Mouse (Mus musculus): ENCODE measurements around the gene Ttll5.

Ttll5 gene

DNA sequence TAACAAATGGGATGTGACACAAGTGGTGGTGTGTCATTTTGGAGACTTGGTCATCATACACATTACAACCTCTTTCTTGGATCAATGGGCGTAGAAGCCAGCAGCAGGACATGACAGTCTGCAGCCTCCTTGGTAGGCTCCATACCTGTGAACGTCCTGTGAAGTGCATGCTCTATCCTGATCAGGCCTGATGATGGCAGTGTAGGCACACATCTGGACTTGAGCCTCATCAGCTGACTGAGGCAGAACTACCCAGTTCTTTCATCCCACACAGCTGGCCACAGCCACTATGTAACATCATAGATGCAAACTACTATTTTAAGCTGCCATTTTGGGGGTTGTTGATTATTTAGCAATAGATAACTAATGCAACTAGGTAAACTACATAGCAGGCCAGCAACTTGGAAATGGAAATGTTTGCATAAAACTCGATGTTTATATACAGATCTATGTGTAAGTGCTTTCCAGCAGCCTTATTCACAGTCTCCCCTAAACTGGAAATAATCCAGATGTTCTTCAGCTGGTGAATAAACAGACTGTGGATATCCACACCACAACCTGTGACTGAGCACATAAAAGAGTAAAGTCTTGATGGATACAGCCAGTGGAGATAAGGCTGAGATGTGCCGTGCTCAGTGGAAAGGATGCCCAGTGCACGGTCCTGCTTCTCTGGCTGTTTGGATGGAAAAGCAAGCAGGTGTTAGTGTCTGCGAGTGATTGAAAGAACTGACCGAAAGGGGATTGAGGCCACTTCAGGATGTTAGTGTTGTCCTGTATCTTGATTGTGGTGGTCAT is 23.9 kb downstream of the Ttll5 start:
- peak; percentile 35 to 58 for DNase-seq

- no peak for DNase-seq
Observed at GRCm38 (mm10) chr12:85850661-85851060, 26.2 kb downstream of the Ttll5 start.

GRCm38 (mm10) chr12:85853836-85854235 is 29.4 kb downstream of the Ttll5 start:
- no peak for DNase-seq

DNA sequence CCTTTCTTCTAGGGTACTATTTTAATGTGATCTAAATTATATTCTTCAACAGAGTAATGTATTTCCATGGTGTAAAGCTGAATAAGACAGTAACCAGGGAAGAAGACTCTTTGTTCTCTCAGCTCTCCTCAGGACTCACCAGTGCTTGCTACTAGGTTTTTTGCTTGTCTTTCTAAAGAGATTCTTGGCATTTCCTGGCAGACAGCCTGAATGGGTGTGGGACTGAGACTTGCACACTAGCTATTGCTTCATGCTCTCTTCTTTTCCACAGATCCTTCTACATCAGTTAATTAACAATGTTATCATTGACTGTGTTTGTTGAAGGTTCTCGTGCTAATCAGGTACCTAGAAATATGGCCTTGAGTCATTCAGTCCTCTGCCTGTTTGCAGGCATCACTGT is 29.8 kb downstream of the Ttll5 start:
- DNase-seq, result no peak

DNA sequence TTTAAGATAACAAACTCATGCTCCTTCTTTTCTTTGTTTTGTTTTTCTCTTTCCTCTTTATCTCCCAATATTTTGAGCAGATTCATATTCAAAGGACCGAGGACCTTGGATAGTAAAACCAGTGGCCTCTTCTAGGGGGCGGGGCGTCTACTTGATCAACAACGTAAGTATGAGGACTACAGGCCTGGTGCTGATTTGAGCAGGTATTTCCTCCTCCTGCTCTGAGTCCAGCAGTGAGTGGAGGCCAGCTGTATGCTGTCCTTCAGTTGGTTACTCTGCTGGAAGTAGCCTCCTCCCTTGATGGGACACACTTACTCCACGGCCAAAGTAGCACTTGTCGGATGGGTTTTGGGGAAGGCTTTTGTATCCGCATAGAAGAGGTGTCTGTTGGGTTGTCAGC is 32.8 kb downstream of the Ttll5 start:
- no peak for DNase-seq

DNA sequence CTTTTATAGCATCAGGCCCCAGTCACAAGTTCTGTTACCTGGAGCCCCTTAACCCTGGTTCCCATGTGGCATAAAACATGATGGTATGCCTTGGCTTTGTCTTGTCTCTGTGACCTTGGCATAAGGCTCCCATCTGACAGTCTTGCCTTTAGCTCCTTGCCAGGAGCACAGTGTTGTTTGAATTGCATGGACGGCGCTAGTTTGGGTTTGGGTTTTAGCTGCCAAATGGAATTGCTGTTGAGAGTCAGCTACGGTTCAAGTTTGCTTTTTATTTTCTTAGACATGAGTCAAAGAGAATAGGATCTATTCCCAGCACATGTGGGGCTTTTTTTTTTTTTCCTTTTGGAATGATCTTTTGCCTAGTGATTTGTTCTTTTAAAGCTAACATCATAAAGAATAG is 34.7 kb downstream of the Ttll5 start:
- no peak for DNase-seq

GRCm38 (mm10) chr12:85859511-85860189 is 35.2 kb downstream of the Ttll5 start:
- DNase-seq, result no peak

DNA sequence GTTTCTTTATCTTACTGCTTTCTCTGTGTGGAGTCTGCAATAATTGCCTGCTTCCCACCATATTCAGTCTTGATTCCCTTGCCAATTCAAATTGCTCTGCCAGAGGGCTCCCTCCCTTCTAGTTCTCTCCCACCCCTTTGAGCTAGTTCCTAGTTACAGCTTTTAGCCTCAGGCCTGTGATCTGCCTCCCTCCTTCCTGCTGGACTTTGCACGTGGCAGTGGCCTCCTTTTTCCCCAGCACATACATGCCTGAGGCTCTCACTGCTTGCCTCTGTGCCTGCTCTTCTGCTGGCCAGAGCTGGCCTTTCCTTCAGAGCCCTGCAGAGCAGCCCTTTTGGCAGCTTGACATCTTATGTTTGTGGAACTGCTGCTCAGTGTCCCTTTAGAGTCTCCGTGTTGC is 38.1 kb downstream of the Ttll5 start:
- peak; percentile 45 to 54 for DNase-seq

- no peak for DNase-seq
Observed at GRCm38 (mm10) chr12:85865526-85865925, 41.1 kb downstream of the Ttll5 start.

- DNase-seq, result no peak
Observed at GRCm38 (mm10) chr12:85866624-85867023, 42.2 kb downstream of the Ttll5 start.

DNA sequence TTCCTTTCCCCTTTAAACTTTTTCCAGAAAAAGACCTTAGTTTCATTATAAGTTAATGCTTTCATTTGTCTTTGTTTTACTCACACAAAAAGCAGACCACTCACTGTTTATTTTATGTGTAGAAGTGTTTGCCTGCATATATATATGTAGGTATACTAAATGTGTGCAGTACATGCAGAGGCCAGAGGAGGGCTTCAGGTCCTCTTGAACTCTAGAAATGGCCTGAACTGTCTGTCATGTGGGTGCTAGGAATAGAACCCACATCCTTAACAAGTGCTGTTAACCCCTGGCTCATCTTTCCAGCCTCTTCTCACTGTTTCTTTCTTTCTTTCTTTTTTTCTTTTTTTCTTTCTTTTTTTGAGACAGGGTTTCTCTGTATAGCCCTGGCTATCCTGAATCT is 42.7 kb downstream of the Ttll5 start:
- no peak for DNase-seq

GRCm38 (mm10) chr12:85869423-85869822 is 45.0 kb downstream of the Ttll5 start:
- no peak for DNase-seq

GRCm38 (mm10) chr12:85879631-85880314 is 55.3 kb downstream of the Ttll5 start:
- peak; percentile 31 to 32 for DNase-seq

DNA sequence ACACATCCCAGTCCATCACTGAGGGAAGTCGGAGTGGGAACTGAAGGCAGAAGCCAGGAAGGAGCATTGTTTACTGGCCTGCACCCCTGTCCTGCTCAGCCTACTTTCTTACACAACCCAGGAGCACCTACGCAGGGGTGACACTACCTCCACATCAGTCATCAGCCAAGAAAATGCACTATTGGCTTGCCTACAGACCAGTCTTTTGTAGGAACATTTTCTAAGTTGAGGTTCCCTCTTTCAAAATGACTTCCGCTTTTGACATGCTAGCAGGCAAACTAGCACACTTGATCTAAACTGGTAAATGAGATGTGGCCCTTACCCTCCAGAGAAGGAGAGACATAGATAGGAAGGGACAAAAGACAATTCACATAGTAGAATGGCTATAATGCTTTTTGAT is 60.6 kb downstream of the Ttll5 start:
- no peak for DNase-seq

- DNase-seq, result no peak
Observed at GRCm38 (mm10) chr12:85890054-85890453, 65.6 kb downstream of the Ttll5 start.

GRCm38 (mm10) chr12:85903986-85904385 is 79.5 kb downstream of the Ttll5 start:
- DNase-seq, result no peak

DNA sequence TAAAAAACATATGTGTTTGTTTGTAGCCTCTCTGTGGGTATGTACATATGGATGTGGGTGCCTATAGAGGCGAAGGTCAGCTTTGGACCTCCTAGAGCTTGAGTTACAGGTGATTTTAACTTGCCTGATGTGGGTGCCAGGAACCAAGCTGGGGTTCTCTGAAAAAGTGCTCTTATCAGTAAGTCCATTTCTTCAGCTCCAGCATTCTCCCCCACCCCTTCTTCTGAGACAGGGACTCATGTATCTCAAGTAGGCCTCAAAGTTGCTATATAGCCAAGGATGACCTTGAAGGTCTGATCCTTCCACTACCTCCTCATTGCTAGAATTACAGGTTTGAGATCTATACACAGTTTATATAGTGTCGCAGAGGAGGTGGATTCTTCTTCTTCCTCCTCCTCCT is 81.2 kb downstream of the Ttll5 start:
- no peak for DNase-seq

GRCm38 (mm10) chr12:85907896-85908295 is 83.4 kb downstream of the Ttll5 start:
- DNase-seq, result no peak

DNA sequence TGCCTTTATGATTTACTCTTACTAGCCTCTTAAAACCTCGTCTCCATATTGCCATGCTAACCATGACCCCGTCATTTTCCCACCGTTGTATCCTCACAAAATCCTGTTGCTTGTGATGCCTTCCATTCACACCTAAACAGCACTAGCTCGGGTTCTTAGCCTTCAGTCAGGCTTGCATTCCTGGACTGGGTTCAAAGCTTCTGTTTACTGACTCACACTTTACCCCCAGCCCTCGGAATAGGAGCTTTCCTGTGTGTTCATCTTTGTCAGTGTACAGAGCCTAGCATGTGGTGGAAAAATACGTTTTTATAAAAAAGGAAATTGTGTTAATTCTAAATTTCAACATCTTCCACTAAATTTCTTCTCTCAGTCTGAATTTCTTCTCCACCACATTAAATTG is 86.4 kb downstream of the Ttll5 start:
- DNase-seq, result no peak

GRCm38 (mm10) chr12:85912712-85913504 is 88.4 kb downstream of the Ttll5 start:
- no peak for DNase-seq

DNA sequence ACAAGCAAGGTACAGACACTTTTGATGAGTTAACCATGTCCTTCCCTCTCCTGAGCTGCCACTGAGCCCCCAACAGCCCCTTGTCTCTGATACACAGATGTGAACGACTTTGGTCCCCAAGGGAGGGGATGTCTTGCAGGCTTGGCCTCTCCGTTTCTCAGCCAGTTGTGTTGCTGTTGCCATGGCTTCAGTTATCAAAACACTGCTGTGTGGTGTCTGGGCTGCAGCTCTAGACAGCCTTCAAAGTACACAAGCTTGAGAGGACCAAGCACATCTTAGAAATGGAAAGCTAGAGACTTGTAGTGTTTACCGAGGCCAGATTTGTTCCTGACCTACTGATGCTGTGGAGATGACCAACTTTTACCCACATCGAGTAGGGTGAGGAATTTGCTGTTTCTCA is 102.4 kb downstream of the Ttll5 start:
- no peak for DNase-seq

GRCm38 (mm10) chr12:85928513-85928912 is 104.1 kb downstream of the Ttll5 start:
- DNase-seq, result no peak

DNA sequence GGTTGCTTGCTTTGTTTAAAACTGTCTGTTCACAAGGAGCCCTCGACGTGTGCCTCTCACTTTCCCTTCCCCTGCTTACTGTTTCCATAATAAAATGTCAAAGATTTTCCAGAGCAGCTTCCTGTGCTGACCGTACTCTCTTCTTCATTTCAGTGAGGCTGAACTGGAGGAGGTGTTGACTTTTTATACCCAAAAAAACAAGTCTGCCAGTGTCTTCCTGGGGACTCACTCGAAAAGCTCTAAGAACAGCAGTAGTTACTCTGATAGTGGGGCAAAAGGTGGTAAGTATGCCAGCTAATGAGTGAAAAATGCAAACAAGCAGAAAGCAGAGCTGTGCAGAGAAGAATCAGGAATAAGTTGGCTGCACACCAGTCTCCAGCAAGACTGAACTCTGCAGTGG is 105.3 kb downstream of the Ttll5 start:
- no peak for DNase-seq

Measured in kidney, postnatal 36 days (tissue).